Mouse (Mus musculus) layer of hippocampus, adult 9-10 months (tissue): ENCODE results near the gene Tsc2.

Experiments
- DNase-seq: peaks from one replicate; pipeline ENCODE4 v3.0.0; 2022; ENCODE audit warnings: low spot score

Tsc2 gene

GRCm38 (mm10) chr17:24608874-24609273, 23.6 kb downstream of the Tsc2 start:
- no peak for DNase-seq

- no peak for DNase-seq
Observed at GRCm38 (mm10) chr17:24608370-24608769, 24.1 kb downstream of the Tsc2 start.

GRCm38 (mm10) chr17:24604557-24604956, 27.9 kb downstream of the Tsc2 start:
- no peak for DNase-seq

GRCm38 (mm10) chr17:24603961-24604360, 28.5 kb downstream of the Tsc2 start:
- DNase-seq: no peak

GRCm38 (mm10) chr17:24600502-24600901, 31.9 kb downstream of the Tsc2 start:
- no peak for DNase-seq

- DNase-seq: no peak
Observed at GRCm38 (mm10) chr17:24597989-24598388, 34.4 kb downstream of the Tsc2 start.

GRCm38 (mm10) chr17:24596471-24597183, 35.8 kb downstream of the Tsc2 start:
- DNase-seq: no peak

GRCm38 (mm10) chr17:24596073-24596466, 36.4 kb downstream of the Tsc2 start:
- DNase-seq: no peak

- no peak for DNase-seq
Observed at GRCm38 (mm10) chr17:24595126-24596072, 37.0 kb downstream of the Tsc2 start.

- no peak for DNase-seq
Observed at GRCm38 (mm10) chr17:24593992-24594890, 38.2 kb downstream of the Tsc2 start.

GRCm38 (mm10) chr17:24593248-24593647, 39.2 kb downstream of the Tsc2 start:
- DNase-seq: no peak

GRCm38 (mm10) chr17:24591695-24592094, 40.7 kb downstream of the Tsc2 start:
- no peak for DNase-seq

- DNase-seq: no peak
Observed at GRCm38 (mm10) chr17:24590943-24591342, 41.5 kb downstream of the Tsc2 start.

- DNase-seq: no peak
Observed at GRCm38 (mm10) chr17:24586532-24586931, 45.9 kb downstream of the Tsc2 start.

- DNase-seq: no peak
Observed at GRCm38 (mm10) chr17:24584520-24584919, 47.9 kb downstream of the Tsc2 start.

- no peak for DNase-seq
Observed at GRCm38 (mm10) chr17:24583599-24584460, 48.6 kb downstream of the Tsc2 start.

GRCm38 (mm10) chr17:24580287-24580686, 52.1 kb downstream of the Tsc2 start:
- no peak for DNase-seq

GRCm38 (mm10) chr17:24579532-24579931, 52.9 kb downstream of the Tsc2 start:
- no peak for DNase-seq

- no peak for DNase-seq
Observed at GRCm38 (mm10) chr17:24573811-24574210, 58.6 kb downstream of the Tsc2 start.

GRCm38 (mm10) chr17:24572651-24573245, 59.7 kb downstream of the Tsc2 start:
- DNase-seq: no peak

- DNase-seq: no peak
Observed at GRCm38 (mm10) chr17:24569837-24570236, 62.6 kb downstream of the Tsc2 start.
